Mouse (Mus musculus): Measurements from ENCODE around the gene 2700049A03Rik. TPM values are rescaled to one million over a fixed set of nuclear protein-coding genes. Genes with fewer than 3 reads are reported as not detected.
A peak's percentile ranks its signal among the peaks of the same experiment; 100 is the strongest.

2700049A03Rik gene
- total and polyA plus RNA-seq, 3 experiments = 7.7 to 10.0 (median 9.4) TPM

DNA sequence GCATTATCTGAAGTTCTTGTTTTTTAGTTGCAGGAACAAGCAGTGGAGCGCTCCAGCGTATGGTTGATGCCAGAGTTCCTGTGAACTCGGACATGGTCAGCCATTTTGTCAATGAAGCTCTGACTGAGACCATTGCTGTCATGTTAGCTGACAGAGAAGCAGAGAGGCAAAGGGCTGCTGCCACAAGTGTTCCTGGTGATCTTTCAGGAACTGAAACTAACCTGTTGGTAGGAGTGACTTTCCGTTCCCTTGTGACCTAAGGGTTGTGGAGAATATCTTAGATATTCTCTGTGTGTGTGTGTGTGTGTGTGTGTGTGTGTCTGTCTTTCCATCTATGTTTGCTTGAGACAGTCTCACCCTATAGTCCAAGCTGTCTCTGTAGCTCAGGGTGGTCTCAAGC, 47.7 kb downstream of the 2700049A03Rik start:
- H3K4me1 ChIP-seq (ENCODE audit: control insufficient read depth in 1 of 2, insufficient read depth in 2 of 2) = peaks cover 6 to 10% of the 10 kb centered on the region in 2 experiments; a peak in 3 of 4 replicates
- H3K27me3 ChIP-seq (replicated peaks) = no peaks in the 10 kb centered on the region
- H3K9me3 ChIP-seq (replicated peaks; ENCODE audit: low read length) = no peaks in the 10 kb centered on the region
- H3K27ac ChIP-seq (ENCODE audit: insufficient read depth, low read depth) = 0 out of 2 replicates have a peak overlapping the region, but pooled peaks have one; percentile 42
- no peak overlapping the region for H3K9ac ChIP-seq (ENCODE audit: insufficient read depth, low read depth)
- no peaks in the 10 kb centered on the region for H3K79me2 ChIP-seq (replicated peaks; ENCODE audit: control insufficient read depth, extremely low read depth, insufficient read depth, poor library complexity, severe bottlenecking)
- peaks cover 16 to 64% of the 10 kb centered on the region in 2 experiments for H3K36me3 ChIP-seq (replicated peaks in 1 of 2; ENCODE audit: control insufficient read depth in 1 of 2, insufficient read depth in 1 of 2, low read length in 1 of 2)
- H3K4me3 ChIP-seq (replicated peaks in 1 of 3; ENCODE audit: low read depth in 2 of 3, low read length in 2 of 3, poor library complexity in 1 of 3) = no peak overlapping the region
- dilution Hi-C loops (cut with MboI; ENCODE audit: extremely low pct_ligation_motif_present, extremely low pct_unique_long_range_greater_than_20kb, low sequenced_read_pairs) = no loop called here
- in situ Hi-C loops (cut with MboI; ENCODE audit: low pct_ligation_motif_present, low pct_unique_long_range_greater_than_20kb, low sequenced_read_pairs) = no loop called here
- peak; percentile 81 for DNase-seq (ENCODE audit: extremely low read depth)
- TF ChIP-seq EP300 (IDR thresholded peaks at IDR 0.05; ENCODE audit: low read length) (peak; percentile 95), POLR2A (IDR thresholded peaks at IDR 0.05; ENCODE audit: low read depth, low read length) (0 out of 2 replicates have a peak, but pooled peaks have one; percentile 25), SIN3A (IDR thresholded peaks at IDR 0.05; ENCODE audit: low read length) (peak; percentile 23; the same call in 1 of the 2 replicates), MYC (IDR thresholded peaks at IDR 0.05; ENCODE audit: low read depth, low read length) (no peak), JUN (IDR thresholded peaks at IDR 0.05; ENCODE audit: insufficient read depth, low read depth, low read length) (0 out of 2 replicates have a peak, but pooled peaks have one; percentile 22), IRF4 (IDR thresholded peaks at IDR 0.05; ENCODE audit: low read depth, low read length) (peak; percentile 94), RCOR1 (conservative IDR thresholded peaks at IDR 0.05; ENCODE audit: low read depth, low read length) (0 out of 2 replicates have a peak, but pooled peaks have one; percentile 72), ETS1 (conservative IDR thresholded peaks at IDR 0.05; ENCODE audit: low read depth, low read length) (peak; percentile 40; the same call in 1 of the 2 replicates), MEF2A (IDR thresholded peaks at IDR 0.05; ENCODE audit: borderline replicate concordance, low read depth, low read length) (0 out of 2 replicates have a peak, but pooled peaks have one; percentile 40), MXI1 (IDR thresholded peaks at IDR 0.05; ENCODE audit: low read depth, low read length) (no peak), USF2 (conservative IDR thresholded peaks at IDR 0.05; ENCODE audit: low read depth, low read length) (no peak), CHD2 (IDR thresholded peaks at IDR 0.05; ENCODE audit: low read length) (0 out of 2 replicates have a peak, but pooled peaks have one; percentile 39), JUND (conservative IDR thresholded peaks at IDR 0.05; ENCODE audit: low read depth, low read length) (peak; percentile 44), BHLHE40 (IDR thresholded peaks at IDR 0.05; ENCODE audit: low read depth, low read length) (peak; percentile 41; the same call in 1 of the 2 replicates), HCFC1 (IDR thresholded peaks at IDR 0.05; ENCODE audit: low read depth, low read length) (0 out of 2 replicates have a peak, but pooled peaks have one; percentile 10), ZC3H11A (IDR thresholded peaks at IDR 0.05; ENCODE audit: low read depth, low read length) (no peak)
- H3K4me2 ChIP-seq (ENCODE audit: insufficient read depth, low read depth, poor library complexity, severe bottlenecking) = peak overlapping the region; percentile 37; the same call in 1 of the 2 replicates

DNA sequence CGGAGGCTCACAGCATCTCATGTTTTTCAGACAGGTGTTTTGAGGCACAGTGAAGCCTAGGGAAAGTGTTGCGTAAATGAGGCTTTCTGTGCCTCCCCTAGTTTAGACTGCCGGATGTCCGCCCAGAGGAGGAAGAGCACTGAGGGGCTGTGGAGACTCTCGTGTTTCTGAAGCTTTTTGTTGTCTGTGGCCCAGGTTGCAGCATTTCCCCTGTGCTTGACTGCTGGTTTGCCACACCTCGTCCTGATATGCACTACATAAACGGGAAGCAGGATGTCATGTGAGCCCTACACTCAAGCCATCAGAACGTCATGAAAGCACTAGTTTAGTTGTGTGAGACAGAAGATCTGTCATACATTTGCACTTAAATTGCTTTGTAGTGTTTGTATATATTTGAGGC, 56.1 kb downstream of the 2700049A03Rik start:
- DNase-seq (ENCODE audit: extremely low read depth) = no peak
- H3K36me3 ChIP-seq (replicated peaks in 1 of 2; ENCODE audit: control insufficient read depth in 1 of 2, insufficient read depth in 1 of 2, low read length in 1 of 2) = peaks cover 39 to 76% of the 10 kb centered on the region in 2 experiments
- no peaks in the 10 kb centered on the region for H3K79me2 ChIP-seq (replicated peaks; ENCODE audit: control insufficient read depth, extremely low read depth, insufficient read depth, poor library complexity, severe bottlenecking)
- no peaks in the 10 kb centered on the region for H3K9me3 ChIP-seq (replicated peaks; ENCODE audit: low read length)
- no peak overlapping the region for H3K4me2 ChIP-seq (ENCODE audit: insufficient read depth, low read depth, poor library complexity, severe bottlenecking)
- dilution Hi-C loops (cut with MboI; ENCODE audit: extremely low pct_ligation_motif_present, extremely low pct_unique_long_range_greater_than_20kb, low sequenced_read_pairs) = no loop called here
- TF ChIP-seq KAT2A (IDR thresholded peaks at IDR 0.05; ENCODE audit: insufficient replicate concordance, low read length) = no peak
- no peak for TF ChIP-seq MYC (IDR thresholded peaks at IDR 0.05; ENCODE audit: low read depth, low read length)
- TF ChIP-seq MAFK (IDR thresholded peaks at IDR 0.05; ENCODE audit: insufficient replicate concordance, low read length) = no peak
- no peak for TF ChIP-seq MAZ (IDR thresholded peaks at IDR 0.05; ENCODE audit: low read depth, low read length)
- no peak for TF ChIP-seq EP300 (IDR thresholded peaks at IDR 0.05; ENCODE audit: low read length)
- TF ChIP-seq POLR2AphosphoS2 (IDR thresholded peaks at IDR 0.05; ENCODE audit: low read depth, low read length) = no peak
- TF ChIP-seq ZKSCAN1 (IDR thresholded peaks at IDR 0.05; ENCODE audit: borderline replicate concordance, low read depth, low read length) = no peak
- no peak for TF ChIP-seq ETS1 (conservative IDR thresholded peaks at IDR 0.05; ENCODE audit: low read depth, low read length)
- TF ChIP-seq TBP (conservative IDR thresholded peaks at IDR 0.05; ENCODE audit: low read depth, low read length) = no peak
- no peak for TF ChIP-seq IRF4 (IDR thresholded peaks at IDR 0.05; ENCODE audit: low read depth, low read length)
- TF ChIP-seq USF1 (IDR thresholded peaks at IDR 0.05; ENCODE audit: low read depth, low read length) = no peak
- no peak for TF ChIP-seq USF2 (conservative IDR thresholded peaks at IDR 0.05; ENCODE audit: low read depth, low read length)
- TF ChIP-seq MXI1 (IDR thresholded peaks at IDR 0.05; ENCODE audit: low read depth, low read length) = no peak
- no peak overlapping the region for H3K4me3 ChIP-seq (replicated peaks in 1 of 3; ENCODE audit: low read depth in 2 of 3, low read length in 2 of 3, poor library complexity in 1 of 3)
- H3K27me3 ChIP-seq (replicated peaks) = no peaks in the 10 kb centered on the region
- H3K4me1 ChIP-seq (ENCODE audit: control insufficient read depth in 1 of 2, insufficient read depth in 2 of 2) = no peaks in the 10 kb centered on the region
- H3K27ac ChIP-seq (ENCODE audit: insufficient read depth, low read depth) = no peak overlapping the region
- in situ Hi-C loops (cut with MboI; ENCODE audit: low pct_ligation_motif_present, low pct_unique_long_range_greater_than_20kb, low sequenced_read_pairs) = no loop called here
- H3K9ac ChIP-seq (ENCODE audit: insufficient read depth, low read depth) = no peak overlapping the region
